Mouse (Mus musculus) midbrain, embryonic 16.5 days (tissue): ENCODE results near the gene Susd6. TPM values are rescaled to one million over a fixed set of nuclear protein-coding genes. Genes with fewer than 3 reads are reported as not detected.

Source experiments
- ATAC-seq: fragments of 200-750 bp; cut with Nextera tagmentation; 2 replicates; pipeline ENCODE4 v1.8.0; 2017; ENCODE audit warnings: moderate TSS enrichment
- H3K27ac ChIP-seq: fragments of 300-500 bp; sonication (generic); 2 replicates; pipeline ENCODE4 v1.5.1; 2014; ENCODE audit warnings: mild to moderate bottlenecking, low read length, mixed read lengths
- H3K27me3 ChIP-seq: fragments of 300-500 bp; sonication (generic); 2 replicates; pipeline ENCODE4 v1.6.1; 2014; ENCODE audit warnings: low read depth, low read length, mixed read lengths; ENCODE audit not compliant: control insufficient read depth, insufficient read depth
- H3K36me3 ChIP-seq: fragments of 300-500 bp; sonication (generic); 2 replicates; pipeline ENCODE4 v1.6.1; 2014; ENCODE audit warnings: mild to moderate bottlenecking, low read length, moderate library complexity, mixed read lengths; ENCODE audit not compliant: control insufficient read depth, insufficient read depth
- H3K4me1 ChIP-seq: fragments of 300-500 bp; sonication (generic); 2 replicates; pipeline ENCODE4 v1.6.1; 2014; ENCODE audit warnings: mild to moderate bottlenecking, low read length, mixed read lengths; ENCODE audit not compliant: control insufficient read depth, insufficient read depth
- H3K4me2 ChIP-seq: fragments of 300-500 bp; sonication (generic); 2 replicates; pipeline ENCODE4 v1.6.1; 2014; ENCODE audit warnings: mild to moderate bottlenecking, low read length, mixed read lengths
- H3K4me3 ChIP-seq: fragments of 300-500 bp; sonication (generic); 2 replicates; pipeline ENCODE4 v1.5.1; 2014; ENCODE audit warnings: low read depth, mild to moderate bottlenecking, low read length, moderate library complexity, mixed read lengths
- H3K9ac ChIP-seq: fragments of 300-500 bp; sonication (generic); 2 replicates; pipeline ENCODE4 v1.6.1; 2014; ENCODE audit warnings: low read depth, low read length, mixed read lengths
- H3K9me3 ChIP-seq: fragments of 300-500 bp; sonication (generic); replicated peaks from 2 replicates; pipeline ENCODE4 v1.6.1; 2014; ENCODE audit warnings: mild to moderate bottlenecking, low read length, mixed read lengths; ENCODE audit not compliant: control insufficient read depth, poor library complexity, severe bottlenecking
- WGBS: fragments of 180-500 bp; shearing (Covaris S2); extraction: QIAGEN DNeasy Blood & Tissue Kit; methylation state at CpG from one replicate; pipeline ENCODE4 v1.1.7; 2014; 5-methylcytosine and 5-hydroxymethylcytosine counted together
- polyA plus RNA-seq: library from polyadenylated mRNA; unstranded; fragments of >200 nt; fragmentation: Nextera tagmentation; extraction: Ambion mirVana; gene quantifications from 2 replicates; pipeline ENCODE4 v1.2.1, GENCODE M21; 2015

Gene Susd6
- 10.4 and 11.0 TPM in 2 replicates for polyA plus RNA-seq

DNA sequence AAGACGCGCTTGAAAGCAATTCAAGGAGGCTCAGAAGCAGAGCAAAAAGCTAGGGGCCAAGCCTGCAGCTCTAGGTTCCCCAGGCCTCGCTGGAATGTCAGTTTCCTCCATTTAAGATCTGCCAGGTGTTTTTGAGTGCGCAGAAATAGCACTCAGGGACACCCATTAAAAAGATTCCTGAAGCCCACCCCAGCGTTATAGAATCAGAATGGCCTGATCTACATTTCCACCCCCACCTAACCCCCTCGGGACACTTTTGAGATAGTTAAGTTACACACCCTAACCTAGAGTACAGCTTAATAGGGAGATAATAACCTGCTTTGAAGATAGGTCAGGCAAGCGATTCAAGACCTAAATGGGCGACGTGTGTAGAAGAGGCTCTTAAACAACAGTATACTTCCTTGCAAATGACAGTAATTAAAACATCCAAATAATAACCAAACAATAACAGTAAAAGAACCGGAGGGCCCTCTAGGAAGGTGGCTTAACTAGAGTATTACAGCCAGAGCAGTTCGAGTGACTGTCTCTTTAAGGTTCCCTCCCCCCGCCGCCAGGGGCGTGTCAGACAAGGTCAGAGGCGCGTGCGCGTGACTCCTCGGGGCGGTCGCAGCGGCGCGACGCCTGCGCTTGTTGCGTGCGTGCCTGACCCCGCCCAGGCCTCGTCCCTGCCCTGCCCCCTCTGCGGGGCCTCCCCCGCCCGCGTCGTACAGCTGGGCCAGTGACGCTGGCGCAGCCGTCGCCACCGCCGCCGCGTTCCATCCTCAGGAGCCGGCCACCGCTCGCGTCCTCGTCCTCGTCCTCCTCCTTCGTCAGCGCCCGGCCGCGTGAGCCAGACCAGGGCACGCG, at the start of gene Susd6:
TSS of gene Susd6 (plus strand) at position 662 of the 846 bp plus-strand sequence.
- H3K4me1 ChIP-seq, result peaks cover 17% of the 10 kb centered on the region
- H3K36me3 ChIP-seq, result no peaks in the 10 kb centered on the region
- peak within 1 kb of the TSS; percentile 89 for H3K4me2 ChIP-seq
- peak within 1 kb of the TSS; percentile 95 for H3K9ac ChIP-seq
- H3K27ac ChIP-seq, result peak within 1 kb of the TSS; percentile 98
- H3K27me3 ChIP-seq, result no peaks in the 10 kb centered on the region
- H3K9me3 ChIP-seq, result no peaks in the 10 kb centered on the region
- ATAC-seq, result peak; percentile 99
- WGBS, result 3% methylated on average over 53 of the region's 56 CpGs
- peak within 1 kb of the TSS; percentile 90 for H3K4me3 ChIP-seq

DNA sequence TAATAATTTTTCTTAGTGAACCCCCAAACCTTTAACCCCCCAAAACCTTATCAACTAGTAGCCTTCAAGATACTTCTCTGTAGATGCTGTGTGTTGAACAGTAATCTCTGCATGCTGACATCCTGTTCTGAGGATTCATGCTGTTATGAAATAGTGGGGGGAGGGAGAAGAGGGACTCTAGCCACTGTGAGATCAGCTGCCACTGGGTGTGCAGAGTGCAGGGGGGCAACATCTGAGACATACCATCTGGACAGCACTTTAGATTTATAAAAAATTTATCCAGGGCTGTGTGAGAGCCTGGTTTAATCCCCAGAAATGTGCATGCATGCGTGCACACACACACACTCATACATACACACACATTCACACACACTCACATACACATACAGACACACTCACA, 45.7 kb upstream of the Susd6 start:
- H3K4me2 ChIP-seq, result no peak overlapping the region
- 77% methylated on average over 1 of the region's 1 CpGs for WGBS
- H3K9ac ChIP-seq, result no peak overlapping the region
- no peak overlapping the region for H3K4me3 ChIP-seq
- no peaks in the 10 kb centered on the region for H3K27me3 ChIP-seq
- no peaks in the 10 kb centered on the region for H3K9me3 ChIP-seq
- H3K4me1 ChIP-seq, result peaks cover 12% of the 10 kb centered on the region
- no peak for ATAC-seq
- no peak overlapping the region for H3K27ac ChIP-seq
- no peaks in the 10 kb centered on the region for H3K36me3 ChIP-seq

DNA sequence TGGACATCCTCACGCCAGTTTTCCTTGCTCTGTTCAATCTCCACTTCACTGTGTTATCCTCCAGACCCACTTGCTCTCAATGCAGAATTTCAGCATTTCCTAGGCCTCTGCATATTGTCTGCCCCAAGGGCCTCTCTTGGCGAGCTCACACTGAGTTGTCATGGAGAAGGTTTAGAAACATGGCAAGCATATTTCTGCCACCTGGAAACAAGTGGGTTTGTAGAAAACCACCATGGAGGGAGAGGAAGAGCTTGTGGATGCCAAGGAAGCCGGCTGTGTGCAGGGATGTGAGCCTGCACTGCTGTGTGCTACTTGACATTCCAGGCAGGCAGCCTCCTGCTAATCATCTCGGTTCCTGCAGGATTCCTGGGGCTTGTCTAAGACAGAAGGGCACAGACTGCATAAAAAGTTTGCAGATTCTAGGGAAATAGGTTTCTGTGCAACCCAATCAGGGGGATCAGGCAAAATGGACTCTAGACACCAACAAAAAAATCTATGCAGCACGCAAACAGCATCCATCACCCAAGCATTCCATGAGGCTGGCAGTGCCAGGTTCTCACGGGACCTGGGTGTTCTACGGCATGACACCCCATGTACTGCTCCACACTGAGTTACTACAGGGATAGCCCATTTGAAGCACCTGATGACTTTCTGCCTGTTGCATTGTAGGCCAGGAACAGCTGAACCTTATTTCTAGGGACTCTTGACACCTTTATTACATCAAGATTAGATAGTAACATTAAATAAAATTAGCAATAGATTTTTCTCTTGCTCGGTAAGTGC, 44.1 kb upstream of the Susd6 start:
- H3K4me1 ChIP-seq, result peaks cover 12% of the 10 kb centered on the region
- no peaks in the 10 kb centered on the region for H3K27me3 ChIP-seq
- ATAC-seq, result peak; percentile 89
- no peaks in the 10 kb centered on the region for H3K9me3 ChIP-seq
- peak overlapping the region; percentile 68 for H3K27ac ChIP-seq
- H3K4me3 ChIP-seq, result no peak overlapping the region
- 41% methylated on average over 8 of the region's 8 CpGs for WGBS
- H3K4me2 ChIP-seq, result no peak overlapping the region
- H3K9ac ChIP-seq, result no peak overlapping the region
- no peaks in the 10 kb centered on the region for H3K36me3 ChIP-seq

DNA sequence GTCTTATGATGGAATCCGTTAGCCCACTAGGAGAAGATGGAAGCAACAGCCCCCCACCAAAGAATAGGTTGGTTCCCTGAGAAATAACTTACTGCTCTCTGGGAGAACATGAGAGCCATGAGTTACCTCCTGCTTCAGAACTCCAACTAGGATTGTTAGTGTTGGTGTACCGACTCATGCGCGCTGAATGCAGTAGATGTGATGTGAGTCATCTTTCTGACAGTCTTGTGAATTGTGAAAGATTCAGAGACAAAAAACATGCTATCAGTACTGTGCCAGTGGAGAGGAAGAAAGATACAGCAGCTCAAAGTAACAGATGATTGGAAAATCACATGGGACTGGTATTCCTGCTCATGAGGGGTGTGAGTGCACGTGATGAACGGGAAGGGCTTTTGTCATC, 38.8 kb upstream of the Susd6 start:
- H3K27ac ChIP-seq, result no peak overlapping the region
- no peak overlapping the region for H3K4me2 ChIP-seq
- no peaks in the 10 kb centered on the region for H3K27me3 ChIP-seq
- WGBS, result 89% methylated on average over 6 of the region's 6 CpGs
- H3K36me3 ChIP-seq, result peaks cover 26% of the 10 kb centered on the region
- ATAC-seq, result no peak
- H3K9me3 ChIP-seq, result peaks cover 7% of the 10 kb centered on the region; the same call in 1 of the 2 replicates
- H3K9ac ChIP-seq, result no peak overlapping the region
- H3K4me3 ChIP-seq, result no peak overlapping the region
- H3K4me1 ChIP-seq, result peaks cover 3% of the 10 kb centered on the region

GRCm38 (mm10) chr12:80757751-80758558, 32.4 kb upstream of the Susd6 start:
- Histone ChIP-seq H3K4me2 (peak overlapping the region; percentile 85), H3K4me3 (peak overlapping the region; percentile 69), H3K9ac (no peak overlapping the region), H3K4me1 (peaks cover 19% of the 10 kb centered on the region), H3K27ac (no peak overlapping the region; the same call in 1 of the 2 replicates), H3K36me3 (peaks cover 51% of the 10 kb centered on the region), H3K27me3 (no peaks in the 10 kb centered on the region), H3K9me3 (peaks cover 28% of the 10 kb centered on the region)
- WGBS, result 43% methylated on average over 103 of the region's 122 CpGs
- ATAC-seq, result no peak

GRCm38 (mm10) chr12:80758559-80759386, 31.5 kb upstream of the Susd6 start:
- WGBS, result 37% methylated on average over 90 of the region's 92 CpGs
- H3K9me3 ChIP-seq, result peaks cover 28% of the 10 kb centered on the region
- H3K4me1 ChIP-seq, result peaks cover 19% of the 10 kb centered on the region
- H3K27me3 ChIP-seq, result no peaks in the 10 kb centered on the region
- 0 out of 2 replicates have a peak, but pooled peaks have one; percentile 14 for ATAC-seq
- peak overlapping the region; percentile 85 for H3K4me2 ChIP-seq
- H3K36me3 ChIP-seq, result peaks cover 48% of the 10 kb centered on the region
- peak overlapping the region; percentile 94 for H3K9ac ChIP-seq
- H3K27ac ChIP-seq, result peak overlapping the region; percentile 97
- H3K4me3 ChIP-seq, result peak overlapping the region; percentile 69

- Histone ChIP-seq H3K9me3 (peaks cover 28% of the 10 kb centered on the region), H3K4me1 (peaks cover 19% of the 10 kb centered on the region), H3K36me3 (peaks cover 44% of the 10 kb centered on the region), H3K4me3 (peak overlapping the region; percentile 69), H3K27ac (peak overlapping the region; percentile 97), H3K4me2 (peak overlapping the region; percentile 85), H3K9ac (peak overlapping the region; percentile 94), H3K27me3 (no peaks in the 10 kb centered on the region)
- WGBS, result 2% methylated on average over 12 of the region's 13 CpGs
- peak; percentile 54; the same call in 1 of the 2 replicates for ATAC-seq
Observed at GRCm38 (mm10) chr12:80759387-80759712, 31.0 kb upstream of the Susd6 start.
